ENCODE assay signal across 7 mouse cellular contexts in the genomic region with DNA sequence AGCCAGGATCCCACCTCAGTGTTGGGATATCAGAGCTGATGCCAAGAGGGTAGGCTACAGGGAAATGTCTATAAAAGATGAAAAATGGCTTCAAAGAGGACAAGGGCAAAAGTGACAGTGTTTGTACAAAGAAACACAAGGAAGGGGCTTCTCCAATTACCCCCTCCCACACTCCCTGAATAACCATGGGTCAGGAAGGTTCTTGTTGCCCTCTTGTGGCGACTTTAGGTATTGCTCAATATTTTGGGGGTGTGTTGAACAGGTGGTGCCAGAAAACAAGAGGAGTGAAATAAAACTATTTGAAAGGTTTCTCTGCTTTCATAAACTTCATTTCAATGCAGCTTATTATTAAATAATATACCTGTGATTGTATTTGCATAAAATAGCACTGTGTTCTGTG. TPM values are rescaled to one million over a fixed set of nuclear protein-coding genes. Genes with fewer than 3 reads are reported as not detected.
A peak's percentile ranks its signal among the peaks of the same experiment; 100 is the strongest.
DNase-seq lines count a peak whose midpoint lies in the region; ATAC-seq and TF ChIP-seq lines count a peak whose summit lies in the region.

No protein-coding gene starts in this region.

- no peaks in the 10 kb centered on the region for H3K79me2 ChIP-seq in liver, adult 2 months (ENCODE audit: control insufficient read depth, insufficient read depth, low read length)

- TF ChIP-seq CTCF in cerebellum, adult 2 months (IDR thresholded peaks at IDR 0.05; ENCODE audit: borderline replicate concordance, insufficient read depth, low read depth, low read length) = peak; percentile 45; the same call in 1 of the 2 replicates
- peak; percentile 54 for TF ChIP-seq CTCF in liver, adult 2 months (IDR thresholded peaks at IDR 0.05; ENCODE audit: low read depth, low read length)

- DNase-seq in midbrain, embryonic 14.5 days = peak; percentile 65
- DNase-seq in NIH3T3 (ENCODE audit: low read depth) = peak; percentile 81
- DNase-seq in cerebellum, adult 2 months = peak; percentile 19 to 31
- DNase-seq in heart, postnatal 10 days = peak; percentile 63 to 87
- peak; percentile 33 for DNase-seq in liver, adult 2 months (ENCODE audit: extremely low read depth, low read depth, low spot score)
- peak; percentile 33 for DNase-seq in right cerebral cortex, postnatal 14 days

- no peak overlapping the region for H3K4me2 ChIP-seq in midbrain, embryonic 14.5 days (ENCODE audit: low read length)
- no peak overlapping the region for H3K4me2 ChIP-seq in midbrain, embryonic 13.5 days (replicated peaks)

- WGBS in midbrain, embryonic 14.5 days = 20% methylated on average over 1 of the region's 1 CpGs
- WGBS in midbrain, embryonic 13.5 days = 22% methylated on average over 1 of the region's 1 CpGs
- WGBS in cerebellum, adult 2 months = 5% methylated on average over 1 of the region's 1 CpGs
- 3% methylated on average over 1 of the region's 1 CpGs for WGBS in liver, adult 2 months

- no peak for TF ChIP-seq POLR2A in cerebellum, adult 2 months (IDR thresholded peaks at IDR 0.05; ENCODE audit: borderline replicate concordance, insufficient read depth, low read length)
- TF ChIP-seq POLR2A in liver, adult 2 months (IDR thresholded peaks at IDR 0.05; ENCODE audit: extremely low read depth, insufficient read depth, low read length) = no peak

- no peaks in the 10 kb centered on the region for H3K4me1 ChIP-seq in midbrain, embryonic 14.5 days (ENCODE audit: control insufficient read depth, insufficient read depth, low read length)
- no peaks in the 10 kb centered on the region for H3K4me1 ChIP-seq in midbrain, embryonic 13.5 days (replicated peaks)
- H3K4me1 ChIP-seq in cerebellum, adult 2 months (ENCODE audit: control insufficient read depth, insufficient read depth, low read length) = no peaks in the 10 kb centered on the region
- H3K4me1 ChIP-seq in liver, adult 2 months (ENCODE audit: control insufficient read depth, insufficient read depth, low read length) = no peaks in the 10 kb centered on the region

- intact Hi-C loops in heart, postnatal 10 days (cut with DNase I) = no loop called here

- no peak overlapping the region for H3K9ac ChIP-seq in midbrain, embryonic 14.5 days (replicated peaks; ENCODE audit: low read length)
- H3K9ac ChIP-seq in midbrain, embryonic 13.5 days (replicated peaks) = no peak overlapping the region
- H3K9ac ChIP-seq in liver, adult 2 months (ENCODE audit: low read depth, low read length) = no peak overlapping the region

- H3K36me3 ChIP-seq in midbrain, embryonic 14.5 days (ENCODE audit: control insufficient read depth, insufficient read depth, low read length) = no peaks in the 10 kb centered on the region
- peaks cover 9% of the 10 kb centered on the region for H3K36me3 ChIP-seq in midbrain, embryonic 13.5 days
- no peaks in the 10 kb centered on the region for H3K36me3 ChIP-seq in liver, adult 2 months (ENCODE audit: control insufficient read depth, insufficient read depth, low read length)

- no peaks in the 10 kb centered on the region for H3K9me3 ChIP-seq in midbrain, embryonic 14.5 days (ENCODE audit: control insufficient read depth, low read length)
- H3K9me3 ChIP-seq in midbrain, embryonic 13.5 days = no peaks in the 10 kb centered on the region

- no peak overlapping the region for H3K27ac ChIP-seq in midbrain, embryonic 14.5 days (replicated peaks; ENCODE audit: low read depth, low read length)
- H3K27ac ChIP-seq in midbrain, embryonic 13.5 days = no peak overlapping the region
- H3K27ac ChIP-seq in cerebellum, adult 2 months (ENCODE audit: insufficient read depth, low read length) = no peak overlapping the region
- H3K27ac ChIP-seq in liver, adult 2 months (replicated peaks; ENCODE audit: insufficient read depth, low read depth, low read length) = no peak overlapping the region

- H3K27me3 ChIP-seq in midbrain, embryonic 14.5 days (ENCODE audit: control insufficient read depth, insufficient read depth, low read length) = no peaks in the 10 kb centered on the region
- no peaks in the 10 kb centered on the region for H3K27me3 ChIP-seq in midbrain, embryonic 13.5 days
- H3K27me3 ChIP-seq in cerebellum, adult 2 months (ENCODE audit: control insufficient read depth, insufficient read depth, low read length) = no peaks in the 10 kb centered on the region
- H3K27me3 ChIP-seq in liver, adult 2 months (ENCODE audit: control insufficient read depth, insufficient read depth, low read length) = no peaks in the 10 kb centered on the region

- ATAC-seq in midbrain, embryonic 14.5 days (ENCODE audit: low FRiP score, low TSS enrichment) = no peak
- ATAC-seq in midbrain, embryonic 13.5 days = no peak

- H3K4me3 ChIP-seq in midbrain, embryonic 14.5 days (replicated peaks; ENCODE audit: low read depth, low read length) = no peak overlapping the region
- no peak overlapping the region for H3K4me3 ChIP-seq in midbrain, embryonic 13.5 days (replicated peaks)
- H3K4me3 ChIP-seq in cerebellum, adult 2 months (replicated peaks; ENCODE audit: insufficient read depth, low read depth, low read length) = no peak overlapping the region
- H3K4me3 ChIP-seq in liver, adult 2 months (ENCODE audit: insufficient read depth, low read depth, low read length) = no peak overlapping the region

RNA-seq across cellular contexts. Expression of gene Zfp931, which starts 20.1 kb away (rescaled TPM):
- 12.1 and 14.5 TPM in 2 replicates for polyA plus RNA-seq in midbrain, embryonic 14.5 days (2014; fragmentation: Nextera tagmentation; extraction: Ambion mirVana)
- 12.6 and 15.5 TPM in 2 replicates for polyA plus RNA-seq in midbrain, embryonic 13.5 days (2015; fragmentation: Nextera tagmentation; extraction: Ambion mirVana)
- 17.1 and 19.5 TPM in 2 replicates for polyA plus RNA-seq in cerebellum, adult 2 months (2012; rRNA removed)
- total RNA-seq in heart, postnatal 10 days (2021) = 1 to 10 TPM; 9.6 to 9.7 TPM
- 11.8 and 15.0 TPM in 2 replicates for total RNA-seq in liver, adult 2 months (2014; rRNA removed)
- 1.3 TPM in 2 replicates for polyA plus RNA-seq in liver, adult 2 months (2012; rRNA removed)

RNA-seq across cellular contexts. Expression of gene Zfp971, which starts 35.1 kb away (rescaled TPM):
- 9.0 and 9.4 TPM in 2 replicates for polyA plus RNA-seq in midbrain, embryonic 14.5 days (2014; fragmentation: Nextera tagmentation; extraction: Ambion mirVana)
- 9.2 and 9.6 TPM in 2 replicates for polyA plus RNA-seq in midbrain, embryonic 13.5 days (2015; fragmentation: Nextera tagmentation; extraction: Ambion mirVana)
- polyA plus RNA-seq in cerebellum, adult 2 months (2012; rRNA removed) = 15.4 and 15.9 TPM in 2 replicates
- total RNA-seq in heart, postnatal 10 days (2021) = 10 to 100 TPM; 35.9 to 43.2 TPM
- total RNA-seq in liver, adult 2 months (2014; rRNA removed) = 15.2 and 20.0 TPM in 2 replicates
- polyA plus RNA-seq in liver, adult 2 months (2012; rRNA removed) = 1.1 TPM in 2 replicates

Comparison
In these comparisons a context has a peak if more than half of its experiments do, and no peak if none do; other contexts are left out.
1. DNase-seq: peak in every context shown above with its lines; median percentile 81 in NIH3T3; 75 in heart, postnatal 10 days; 65 in midbrain, embryonic 14.5 days; 33 in liver, adult 2 months; 33 in right cerebral cortex, postnatal 14 days; 25 in cerebellum, adult 2 months.